Mouse (Mus musculus) stomach, embryonic 15.5 days (tissue): ENCODE measurements at regions not wholly inside any gene's neighbourhood (a gene's known extent, or its start where the extent isn't known, plus 50 kb on each side); places are given as distances from the start of the nearest gene placed in this dataset.

Source experiments
- ATAC-seq: fragments of 200-750 bp; cut with Nextera tagmentation; 2 replicates; pipeline ENCODE4 v1.8.0; 2017; ENCODE audit warnings: low read depth, moderate number of reproducible peaks, moderate TSS enrichment; ENCODE audit not compliant: insufficient read depth, low FRiP score
- H3K27ac ChIP-seq: fragments of 300-500 bp; sonication (generic); 2 replicates; pipeline ENCODE4 v1.5.1; 2015; ENCODE audit warnings: mild to moderate bottlenecking, inconsistent platforms
- H3K27me3 ChIP-seq: fragments of 300-500 bp; sonication (generic); replicated peaks from 2 replicates; pipeline ENCODE4 v1.6.1; 2015; ENCODE audit warnings: inconsistent platforms
- H3K36me3 ChIP-seq: fragments of 300-500 bp; sonication (generic); 2 replicates; pipeline ENCODE4 v1.6.1; 2015; ENCODE audit warnings: inconsistent platforms
- H3K4me1 ChIP-seq: fragments of 300-500 bp; sonication (generic); 2 replicates; pipeline ENCODE4 v1.6.1; 2015; ENCODE audit warnings: inconsistent platforms
- H3K4me2 ChIP-seq: fragments of 300-500 bp; sonication (generic); 2 replicates; pipeline ENCODE4 v1.6.1; 2015; ENCODE audit warnings: mild to moderate bottlenecking, inconsistent platforms
- H3K4me3 ChIP-seq: fragments of 300-500 bp; sonication (generic); replicated peaks from 2 replicates; pipeline ENCODE4 v1.5.1; 2015; ENCODE audit warnings: inconsistent platforms
- H3K9ac ChIP-seq: fragments of 300-500 bp; sonication (generic); 2 replicates; pipeline ENCODE4 v1.6.1; 2015; ENCODE audit warnings: inconsistent platforms
- H3K9me3 ChIP-seq: fragments of 300-500 bp; sonication (generic); 2 replicates; pipeline ENCODE4 v1.6.1; 2016; ENCODE audit warnings: inconsistent platforms
- WGBS: fragments of 180-500 bp; shearing (Covaris S2); methylation state at CpG from one replicate; pipeline ENCODE4 v1.1.7; 2015; 5-methylcytosine and 5-hydroxymethylcytosine counted together

- 65% methylated on average over 4 of the region's 4 CpGs for WGBS
- no peak overlapping the region for H3K27ac ChIP-seq
- H3K4me2 ChIP-seq = no peak overlapping the region
- no peaks in the 10 kb centered on the region for H3K27me3 ChIP-seq
- ATAC-seq = no peak
- no peak overlapping the region for H3K9ac ChIP-seq
- no peak overlapping the region for H3K4me3 ChIP-seq
- H3K4me1 ChIP-seq = no peaks in the 10 kb centered on the region
- no peaks in the 10 kb centered on the region for H3K9me3 ChIP-seq
- no peaks in the 10 kb centered on the region for H3K36me3 ChIP-seq
Observed at GRCm38 (mm10) chr2:110426881-110427280, 63.9 kb upstream of the Fibin start.

DNA sequence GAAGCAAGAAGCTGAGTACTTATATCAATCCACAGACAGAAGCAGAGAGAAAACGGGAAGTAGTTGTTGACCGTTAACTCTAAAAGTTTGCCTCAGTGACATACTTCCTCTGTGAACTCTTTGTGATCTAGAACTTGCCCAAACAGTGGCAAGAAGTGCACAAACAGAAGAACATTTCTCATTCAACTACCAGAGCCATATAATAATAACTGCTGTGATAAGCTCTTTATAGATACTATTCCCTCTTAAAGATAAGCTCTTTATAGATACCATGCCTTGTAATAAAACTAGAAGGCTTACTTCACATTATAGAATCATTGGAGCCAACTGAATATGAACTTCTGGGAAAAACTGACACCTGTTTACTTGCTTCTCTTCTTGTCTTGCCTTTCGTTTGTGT, 89.7 kb upstream of the Fibin start:
- no peak overlapping the region for H3K9ac ChIP-seq
- H3K4me3 ChIP-seq = no peak overlapping the region

DNA sequence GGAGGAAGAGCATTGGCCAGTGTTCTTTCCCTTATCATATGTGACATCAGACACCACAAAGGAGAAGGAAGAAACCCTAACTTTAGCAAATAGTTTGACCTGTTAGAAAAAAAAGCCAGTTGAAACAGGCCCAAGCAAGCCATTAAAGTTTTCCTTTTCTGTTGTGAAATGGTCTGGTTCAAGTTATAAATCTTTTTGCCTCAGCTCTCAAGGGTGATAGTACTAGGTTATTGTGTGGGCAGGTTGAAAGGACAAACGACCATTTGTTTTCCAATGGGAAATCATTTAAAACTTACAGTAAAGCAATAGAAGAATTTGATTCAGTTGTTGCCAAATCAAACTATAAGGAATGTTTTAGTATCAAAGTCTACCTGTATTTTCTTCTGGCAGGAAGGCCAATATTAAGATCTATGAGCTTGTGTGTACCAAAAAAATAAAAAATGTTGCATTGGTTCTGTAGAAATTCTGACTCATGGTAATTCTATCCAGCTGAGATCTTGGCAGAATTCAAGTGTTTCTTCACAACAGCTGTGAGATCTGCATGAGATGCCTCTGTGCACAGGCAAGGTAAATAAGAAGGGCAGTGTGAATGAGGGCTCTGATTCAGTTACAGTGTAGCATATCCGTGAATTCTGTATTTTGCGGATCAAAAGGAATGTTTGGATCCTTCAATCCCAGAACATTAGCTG, 109.5 kb upstream of the Fibin start:
- 75% methylated on average over 3 of the region's 3 CpGs for WGBS
- no peak overlapping the region for H3K4me2 ChIP-seq
- no peaks in the 10 kb centered on the region for H3K9me3 ChIP-seq
- no peaks in the 10 kb centered on the region for H3K36me3 ChIP-seq
- H3K9ac ChIP-seq = no peak overlapping the region
- no peaks in the 10 kb centered on the region for H3K27me3 ChIP-seq
- ATAC-seq = no peak
- no peaks in the 10 kb centered on the region for H3K4me1 ChIP-seq
- no peak overlapping the region for H3K27ac ChIP-seq
- H3K4me3 ChIP-seq = no peak overlapping the region

More for the DNA sequence above, 89.7 kb upstream of the Fibin start:
- Histone ChIP-seq H3K27ac (no peak overlapping the region), H3K9me3 (no peaks in the 10 kb centered on the region), H3K4me1 (no peaks in the 10 kb centered on the region), H3K36me3 (no peaks in the 10 kb centered on the region), H3K4me2 (no peak overlapping the region), H3K27me3 (no peaks in the 10 kb centered on the region)
- 85% methylated on average over 3 of the region's 3 CpGs for WGBS
- ATAC-seq = no peak

GRCm38 (mm10) chr2:110476591-110476990, 113.6 kb upstream of the Fibin start:
- Histone ChIP-seq H3K9me3 (no peaks in the 10 kb centered on the region), H3K27ac (no peak overlapping the region), H3K36me3 (no peaks in the 10 kb centered on the region), H3K27me3 (no peaks in the 10 kb centered on the region), H3K4me3 (no peak overlapping the region), H3K9ac (no peak overlapping the region), H3K4me2 (no peak overlapping the region), H3K4me1 (no peaks in the 10 kb centered on the region)
- ATAC-seq = no peak
- 60% methylated on average over 5 of the region's 5 CpGs for WGBS

DNA sequence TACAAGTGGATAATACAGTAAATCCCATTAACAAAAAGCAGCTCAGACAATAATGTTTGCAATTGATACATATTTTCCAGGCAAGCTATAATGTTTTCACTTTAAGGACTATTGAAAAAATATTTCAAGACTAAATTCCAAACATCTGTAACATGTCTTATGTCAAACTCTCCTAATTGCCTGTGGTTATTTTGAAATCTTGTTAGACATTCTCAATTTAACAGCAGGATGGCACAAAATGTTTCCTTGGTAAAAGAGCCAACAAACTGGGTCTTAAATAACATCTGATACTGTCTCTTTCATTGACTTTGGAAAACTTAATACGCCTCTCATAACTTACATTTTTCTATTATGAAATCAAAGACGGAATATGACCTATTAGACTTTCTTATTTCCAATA, 115.8 kb upstream of the Slc5a12 start:
- H3K4me3 ChIP-seq = no peak overlapping the region
- no peak overlapping the region for H3K27ac ChIP-seq
- H3K9ac ChIP-seq = no peak overlapping the region
- H3K27me3 ChIP-seq = no peaks in the 10 kb centered on the region
- H3K9me3 ChIP-seq = no peaks in the 10 kb centered on the region
- no peak overlapping the region for H3K4me2 ChIP-seq
- no peak for ATAC-seq
- no peaks in the 10 kb centered on the region for H3K4me1 ChIP-seq
- WGBS = 85% methylated on average over 2 of the region's 2 CpGs
- H3K36me3 ChIP-seq = no peaks in the 10 kb centered on the region

GRCm38 (mm10) chr2:110486201-110486600, 110.9 kb upstream of the Slc5a12 start:
- no peak overlapping the region for H3K4me3 ChIP-seq
- no peak overlapping the region for H3K9ac ChIP-seq
- ATAC-seq = no peak
- no peaks in the 10 kb centered on the region for H3K9me3 ChIP-seq
- no peak overlapping the region for H3K4me2 ChIP-seq
- H3K4me1 ChIP-seq = no peaks in the 10 kb centered on the region
- 57% methylated on average over 5 of the region's 5 CpGs for WGBS
- no peak overlapping the region for H3K27ac ChIP-seq
- no peaks in the 10 kb centered on the region for H3K27me3 ChIP-seq
- no peaks in the 10 kb centered on the region for H3K36me3 ChIP-seq

DNA sequence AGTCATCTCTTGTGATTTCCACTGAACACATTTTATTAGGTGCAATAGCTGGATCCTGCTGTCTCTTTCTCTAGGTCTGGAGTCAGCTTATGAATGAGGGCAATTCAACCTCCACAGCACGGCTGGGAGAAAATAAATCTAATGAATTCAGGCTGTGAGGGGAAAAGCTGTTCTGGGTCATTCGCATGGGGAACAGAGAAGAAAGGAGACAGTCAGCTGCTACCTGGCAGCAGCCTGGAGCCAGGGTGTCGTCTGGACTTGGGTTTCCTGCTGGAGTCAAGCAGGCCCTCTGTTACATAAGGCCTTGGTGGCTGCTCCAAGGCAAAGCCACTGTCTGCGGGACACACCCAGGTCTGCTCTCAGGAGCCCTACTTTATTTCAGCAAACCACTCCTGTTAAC, 110.4 kb upstream of the Slc5a12 start:
- H3K27ac ChIP-seq = no peak overlapping the region
- 48% methylated on average over 4 of the region's 4 CpGs for WGBS
- ATAC-seq = no peak

GRCm38 (mm10) chr2:110487950-110488349, 109.1 kb upstream of the Slc5a12 start:
- Histone ChIP-seq H3K4me3 (no peak overlapping the region), H3K4me1 (no peaks in the 10 kb centered on the region), H3K4me2 (no peak overlapping the region), H3K27ac (no peak overlapping the region), H3K9ac (no peak overlapping the region), H3K9me3 (no peaks in the 10 kb centered on the region), H3K27me3 (no peaks in the 10 kb centered on the region), H3K36me3 (no peaks in the 10 kb centered on the region)
- ATAC-seq = no peak
- WGBS = 63% methylated on average over 7 of the region's 7 CpGs

More for the DNA sequence above, 110.4 kb upstream of the Slc5a12 start:
- Histone ChIP-seq H3K4me1 (no peaks in the 10 kb centered on the region), H3K36me3 (no peaks in the 10 kb centered on the region), H3K27me3 (no peaks in the 10 kb centered on the region), H3K4me2 (no peak overlapping the region), H3K9ac (no peak overlapping the region), H3K4me3 (no peak overlapping the region), H3K9me3 (no peaks in the 10 kb centered on the region)

GRCm38 (mm10) chr2:110501786-110502185, 95.3 kb upstream of the Slc5a12 start:
- H3K4me3 ChIP-seq = no peak overlapping the region
- no peaks in the 10 kb centered on the region for H3K27me3 ChIP-seq
- WGBS = 71% methylated on average over 2 of the region's 2 CpGs
- no peak overlapping the region for H3K27ac ChIP-seq
- no peaks in the 10 kb centered on the region for H3K36me3 ChIP-seq
- no peak for ATAC-seq
- no peak overlapping the region for H3K4me2 ChIP-seq
- no peak overlapping the region for H3K9ac ChIP-seq
- H3K4me1 ChIP-seq = no peaks in the 10 kb centered on the region
- no peaks in the 10 kb centered on the region for H3K9me3 ChIP-seq

DNA sequence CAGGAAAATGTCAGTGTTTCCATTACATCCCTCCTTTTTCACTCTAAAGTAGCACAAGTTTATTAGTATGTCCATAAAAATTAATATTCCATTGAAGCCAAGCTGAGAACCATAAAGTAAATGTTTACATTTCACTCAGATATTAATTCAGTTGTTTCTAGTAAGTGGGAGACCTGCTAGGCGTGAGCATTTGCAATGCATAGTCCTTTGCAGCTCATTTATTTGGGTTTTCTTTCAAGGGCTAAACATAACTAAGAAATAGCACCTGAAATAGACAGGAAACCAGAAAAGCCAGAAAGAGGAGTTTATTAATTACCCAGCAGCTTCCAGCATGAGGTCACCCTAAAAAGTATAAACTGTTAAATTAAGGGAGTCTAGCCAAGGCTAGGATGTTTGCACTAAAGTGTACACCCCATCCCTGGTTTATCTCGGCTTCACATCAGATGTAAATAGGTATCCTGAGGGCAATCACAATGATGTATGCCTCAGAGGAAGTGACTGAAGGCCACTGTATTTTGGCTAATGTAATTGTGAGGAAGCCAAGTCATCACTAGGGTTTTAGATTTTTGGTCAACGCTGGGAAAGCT, 88.8 kb upstream of the Slc5a12 start:
- H3K9ac ChIP-seq = no peak overlapping the region
- H3K4me1 ChIP-seq = no peaks in the 10 kb centered on the region
- ATAC-seq = no peak; the same call in 1 of the 2 replicates
- H3K27me3 ChIP-seq = no peaks in the 10 kb centered on the region
- no peak overlapping the region for H3K4me2 ChIP-seq
- 44% methylated on average over 3 of the region's 3 CpGs for WGBS
- no peaks in the 10 kb centered on the region for H3K9me3 ChIP-seq
- no peak overlapping the region for H3K4me3 ChIP-seq
- no peaks in the 10 kb centered on the region for H3K36me3 ChIP-seq
- no peak overlapping the region for H3K27ac ChIP-seq

DNA sequence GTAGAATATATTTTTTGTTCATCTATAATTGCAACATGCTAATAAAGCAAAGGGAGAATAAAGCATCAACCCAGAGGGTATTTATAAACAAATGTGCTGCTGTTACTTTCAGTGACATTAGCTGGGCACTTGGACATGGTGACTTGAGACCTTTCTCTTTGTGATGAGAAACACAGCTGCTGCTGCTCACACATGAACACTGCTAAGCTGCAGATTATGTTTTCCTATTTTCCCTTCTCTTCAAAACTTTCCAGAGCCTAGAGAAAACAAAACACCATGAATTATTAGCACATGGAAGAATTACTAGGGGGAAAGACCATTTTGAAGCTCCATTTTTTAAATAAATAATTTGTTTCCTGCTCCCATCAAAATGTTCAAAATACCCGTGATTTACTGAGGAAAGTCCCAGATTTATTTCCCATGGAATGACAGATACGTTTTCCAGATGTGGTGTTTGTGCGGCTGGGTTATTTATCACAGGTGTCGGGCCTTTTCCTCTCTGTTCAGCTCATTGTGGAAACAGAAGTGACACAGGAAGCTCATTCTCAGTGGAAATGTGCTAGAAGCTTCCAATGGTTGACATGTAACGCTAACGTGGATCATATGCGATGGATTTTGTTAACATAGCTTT, 73.8 kb upstream of the Slc5a12 start:
- 33% methylated on average over 7 of the region's 7 CpGs for WGBS
- Histone ChIP-seq H3K9me3 (no peaks in the 10 kb centered on the region), H3K4me3 (no peak overlapping the region), H3K27me3 (no peaks in the 10 kb centered on the region), H3K4me1 (no peaks in the 10 kb centered on the region), H3K36me3 (no peaks in the 10 kb centered on the region), H3K9ac (no peak overlapping the region), H3K27ac (no peak overlapping the region), H3K4me2 (no peak overlapping the region)
- no peak for ATAC-seq

DNA sequence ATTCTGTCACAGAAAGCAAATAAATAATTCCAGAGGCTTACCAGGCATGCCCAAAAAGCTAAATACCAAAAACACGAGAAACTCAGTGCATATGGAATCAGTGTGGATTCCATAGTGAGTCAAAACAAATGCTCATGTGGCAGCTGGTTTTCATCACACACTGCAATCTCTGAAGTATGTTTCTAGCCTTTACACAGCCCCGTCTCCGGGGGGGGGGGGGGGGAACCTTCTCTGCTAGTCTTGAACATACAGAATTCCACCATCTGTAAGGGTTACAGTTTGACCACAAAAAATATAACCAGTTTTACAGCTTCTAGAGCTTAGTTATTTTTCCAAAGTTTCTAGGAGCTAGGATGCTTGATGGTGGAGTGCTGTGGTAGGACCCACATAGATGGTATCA, 68.9 kb upstream of the Slc5a12 start:
- H3K9ac ChIP-seq = no peak overlapping the region
- H3K4me2 ChIP-seq = no peak overlapping the region
- no peaks in the 10 kb centered on the region for H3K9me3 ChIP-seq
- no peak overlapping the region for H3K27ac ChIP-seq
- no peaks in the 10 kb centered on the region for H3K4me1 ChIP-seq
- no peak overlapping the region for H3K4me3 ChIP-seq
- WGBS = 20% methylated on average over 3 of the region's 3 CpGs
- H3K36me3 ChIP-seq = no peaks in the 10 kb centered on the region
- peak; percentile 63; the same call in 1 of the 2 replicates for ATAC-seq
- no peaks in the 10 kb centered on the region for H3K27me3 ChIP-seq
